13 mouse cellular contexts compared by ENCODE assay signal in the genomic region with DNA sequence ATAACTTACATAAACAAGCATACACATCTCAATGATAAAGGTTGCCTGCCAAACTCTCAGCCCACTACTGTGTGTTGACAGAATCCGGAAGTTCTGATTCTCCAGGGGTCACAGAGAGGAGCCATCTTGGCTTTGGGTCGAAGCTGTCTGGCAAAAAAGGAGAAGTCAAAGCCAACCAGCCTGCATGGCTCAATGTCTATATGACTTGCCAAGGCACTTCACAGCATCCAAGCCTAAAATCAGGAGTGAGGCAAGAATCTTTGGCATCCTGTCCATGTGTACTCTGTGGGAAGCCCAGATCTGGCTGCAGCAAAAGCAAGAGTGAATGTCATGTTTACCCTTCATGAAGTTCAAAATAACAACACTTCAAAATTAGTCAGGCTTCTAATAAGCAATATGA.
DNase-seq lines count a peak whose midpoint lies in the region; TF ChIP-seq lines count a peak whose summit lies in the region.
"Had no signal": no experiment of that assay in that cellular context is flagged by ENCODE, and none has a peak within 500 bp of the region (broad histone marks: within the 10 kb centered on the region; RNA-seq: fewer than 3 reads in every experiment).

No protein-coding gene starts in this region.

- intact Hi-C loops in left cerebral cortex, postnatal 4 days (cut with DNase I) = no loop called here
- intact Hi-C loops in left cerebral cortex, adult 2 months (cut with DNase I) = no loop called here

- TF ChIP-seq CTCF in left cerebral cortex, adult 2 months (IDR thresholded peaks at IDR 0.05) = no peak

- peak; percentile 30 for DNase-seq in left cerebral cortex, postnatal 4 days
- no peak for DNase-seq in left cerebral cortex, adult 2 months (ENCODE audit: extremely low spot score in 1 of 2, low spot score in 2 of 2)
- DNase-seq in cerebellum, adult 18-20 months = peak; percentile 41 to 50
- peak; percentile 36 to 46 for DNase-seq in cerebellum, postnatal 36 days
- DNase-seq in lung, postnatal 14 days = peak; percentile 10
- DNase-seq in kidney, postnatal 4 days = no peak
- no peak for DNase-seq in spleen, postnatal 10 days (ENCODE audit: low spot score in 2 of 2)
- DNase-seq: kidney, adult 11 months had no signal

- H3K4me3 ChIP-seq in left cerebral cortex, adult 2 months = no peak overlapping the region
- H3K4me3 ChIP-seq: erythroblast, embryonic 14.5 days; midbrain, embryonic 13.5 days; neural tube, embryonic 13.5 days; stomach, embryonic 15.5 days had no signal

- H3K27ac ChIP-seq in left cerebral cortex, adult 2 months = no peak overlapping the region
- H3K27ac ChIP-seq: liver, embryonic 14.5 days; midbrain, embryonic 13.5 days; neural tube, embryonic 13.5 days; stomach, embryonic 15.5 days had no signal

Comparison
In these comparisons a context has a peak if more than half of its experiments do, and no peak if none do; other contexts are left out.
1. DNase-seq: peak in left cerebral cortex, postnatal 4 days (single experiment), cerebellum, adult 18-20 months (2 of 2), cerebellum, postnatal 36 days (2 of 2) and lung, postnatal 14 days (single experiment); none in left cerebral cortex, adult 2 months (0 of 2), kidney, postnatal 4 days (0 of 2) and spleen, postnatal 10 days (0 of 2).